In genomic region chr17:28743145-28743866, GRCm38 (mm10) we compare ENCODE assay signal across 11 mouse cellular contexts. TPM values are rescaled to one million over a fixed set of nuclear protein-coding genes. Genes with fewer than 3 reads are reported as not detected.
DNase-seq lines count a peak whose midpoint lies in the region; ATAC-seq and TF ChIP-seq lines count a peak whose summit lies in the region.
"Had no signal": no experiment of that assay in that cellular context is flagged by ENCODE, and none has a peak within 500 bp of the region (broad histone marks: within the 10 kb centered on the region; RNA-seq: fewer than 3 reads in every experiment).

No protein-coding gene starts in this region.

- peak; percentile 59 for DNase-seq in left cerebral cortex, adult 11 months (ENCODE audit: low spot score)
- DNase-seq in left cerebral cortex, postnatal 4 days: no peak
- peak; percentile 15 to 37 for DNase-seq in kidney, postnatal 4 days
- peak; percentile 79 to 86 for DNase-seq in right cerebral cortex, postnatal 10 days (ENCODE audit: low spot score in 2 of 2)
- DNase-seq in thymus, adult 18-20 months: no peak
- DNase-seq in spleen, adult 12 weeks (ENCODE audit: low spot score): no peak
- no peak for DNase-seq in hindbrain, postnatal 0 days (ENCODE audit: low spot score)

- H3K9me3 ChIP-seq in hindbrain, postnatal 0 days (ENCODE audit: low read length): no peaks in the 10 kb centered on the region

- H3K36me3 ChIP-seq in hindbrain, postnatal 0 days (ENCODE audit: insufficient read depth, low read length): peaks cover 52% of the 10 kb centered on the region

- TF ChIP-seq CTCF in cortical plate, adult 2 months (IDR thresholded peaks at IDR 0.05; ENCODE audit: extremely low read depth, insufficient read depth, low read length): no peak
- no peak for TF ChIP-seq CTCF in hindbrain, postnatal 0 days (IDR thresholded peaks at IDR 0.05; ENCODE audit: low read depth)

- TF ChIP-seq POLR2A in cortical plate, adult 2 months (IDR thresholded peaks at IDR 0.05; ENCODE audit: extremely low read depth, insufficient read depth, low read length): 0 out of 2 replicates have a peak, but pooled peaks have one; percentile 11

- no peak overlapping the region for H3K4me3 ChIP-seq in cortical plate, adult 2 months (ENCODE audit: insufficient read depth, low read length)
- H3K4me3 ChIP-seq in hindbrain, postnatal 0 days (ENCODE audit: low read length): no peak overlapping the region

- H3K4me2 ChIP-seq in hindbrain, postnatal 0 days (ENCODE audit: low read depth, low read length): no peak overlapping the region

- H3K4me1 ChIP-seq in cortical plate, adult 2 months (ENCODE audit: control insufficient read depth, insufficient read depth, low read length): peaks cover 11% of the 10 kb centered on the region; the same call in 1 of the 2 replicates
- no peaks in the 10 kb centered on the region for H3K4me1 ChIP-seq in hindbrain, postnatal 0 days (ENCODE audit: insufficient read depth, low read length)

- intact Hi-C loops in left cerebral cortex, postnatal 4 days (cut with DNase I): no loop called here

- ATAC-seq in hindbrain, postnatal 0 days: no peak
- ATAC-seq: midbrain, embryonic 16.5 days had no signal

- WGBS in hindbrain, postnatal 0 days: 88% methylated on average over 11 of the region's 11 CpGs

- H3K9ac ChIP-seq in hindbrain, postnatal 0 days (replicated peaks; ENCODE audit: low read length): no peak overlapping the region
- H3K9ac ChIP-seq: liver, embryonic 14.5 days had no signal

- H3K27ac ChIP-seq in cortical plate, adult 2 months (ENCODE audit: insufficient read depth, low read length): peak overlapping the region; percentile 38; the same call in 1 of the 2 replicates
- no peak overlapping the region for H3K27ac ChIP-seq in hindbrain, postnatal 0 days
- H3K27ac ChIP-seq: liver, embryonic 14.5 days had no signal

- H3K27me3 ChIP-seq in hindbrain, postnatal 0 days (ENCODE audit: insufficient read depth, low read length): no peaks in the 10 kb centered on the region

RNA-seq across cellular contexts. Expression of gene AC170998.1, which starts 17.4 kb away (rescaled TPM):
- 1 to 10 TPM; 2.0 to 3.4 TPM for total RNA-seq in left cerebral cortex, postnatal 4 days (2021)
- polyA plus RNA-seq in cortical plate, adult 2 months (2012; rRNA removed): 1.7 and 1.8 TPM in 2 replicates
- 2.3 and 4.3 TPM in 2 replicates for total RNA-seq in hindbrain, postnatal 0 days (2014; rRNA removed)
- polyA plus RNA-seq in hindbrain, postnatal 0 days (2015; fragmentation: Nextera tagmentation; extraction: Ambion mirVana): 3.1 and 3.4 TPM in 2 replicates

RNA-seq across cellular contexts. Expression of gene Mapk13, which starts 25.8 kb away (rescaled TPM):
- total RNA-seq in left cerebral cortex, postnatal 4 days (2021): under 1 TPM; 0.72 to 0.83 TPM
- polyA plus RNA-seq in cortical plate, adult 2 months (2012; rRNA removed): 1.4 and 1.8 TPM in 2 replicates
- 0.37 TPM in 1 of 2 replicates, not detected in the other for total RNA-seq in hindbrain, postnatal 0 days (2014; rRNA removed)
- 1.7 and 1.9 TPM in 2 replicates for polyA plus RNA-seq in hindbrain, postnatal 0 days (2015; fragmentation: Nextera tagmentation; extraction: Ambion mirVana)

RNA-seq across cellular contexts. Expression of gene Mapk14, which starts 52.2 kb away (rescaled TPM):
- 10 to 100 TPM; 46.5 to 53.2 TPM for total RNA-seq in left cerebral cortex, postnatal 4 days (2021)
- polyA plus RNA-seq in cortical plate, adult 2 months (2012; rRNA removed): 125 and 127 TPM in 2 replicates
- total RNA-seq in hindbrain, postnatal 0 days (2014; rRNA removed): 35.7 and 41.8 TPM in 2 replicates
- polyA plus RNA-seq in hindbrain, postnatal 0 days (2015; fragmentation: Nextera tagmentation; extraction: Ambion mirVana): 19.5 TPM in 2 replicates

RNA-seq across cellular contexts. Expression of gene Slc26a8, which starts 53.3 kb away (rescaled TPM):
- total RNA-seq in left cerebral cortex, postnatal 4 days (2021): 10 to 100 TPM in 1 of 2 experiments, 1 to 10 TPM in 1; 6.2 to 10.4 TPM
- polyA plus RNA-seq in cortical plate, adult 2 months (2012; rRNA removed): 10.7 and 12.0 TPM in 2 replicates
- 1.9 and 3.4 TPM in 2 replicates for total RNA-seq in hindbrain, postnatal 0 days (2014; rRNA removed)
- 1.7 and 2.2 TPM in 2 replicates for polyA plus RNA-seq in hindbrain, postnatal 0 days (2015; fragmentation: Nextera tagmentation; extraction: Ambion mirVana)
- total RNA-seq: hematopoietic stem cell, adult 5-6 weeks had no signal

RNA-seq across cellular contexts. Expression of gene Brpf3, which starts 57.6 kb away (rescaled TPM):
- 10 to 100 TPM; 40.4 to 41.5 TPM for total RNA-seq in left cerebral cortex, postnatal 4 days (2021)
- 45.2 and 45.6 TPM in 2 replicates for polyA plus RNA-seq in cortical plate, adult 2 months (2012; rRNA removed)
- 10.1 and 16.5 TPM in 2 replicates for total RNA-seq in hindbrain, postnatal 0 days (2014; rRNA removed)
- polyA plus RNA-seq in hindbrain, postnatal 0 days (2015; fragmentation: Nextera tagmentation; extraction: Ambion mirVana): 4.5 and 4.7 TPM in 2 replicates

Comparison
In these comparisons a context has a peak if more than half of its experiments do, and no peak if none do; other contexts are left out.
1. DNase-seq: peak in left cerebral cortex, adult 11 months (single experiment), kidney, postnatal 4 days (2 of 2) and right cerebral cortex, postnatal 10 days (2 of 2); none in left cerebral cortex, postnatal 4 days (single experiment), thymus, adult 18-20 months (0 of 2), spleen, adult 12 weeks (single experiment) and hindbrain, postnatal 0 days (single experiment).